Mouse (Mus musculus) midbrain, embryonic 10.5 days (tissue): ENCODE measurements around the gene Tmem69. TPM values are rescaled to one million over a fixed set of nuclear protein-coding genes. Genes with fewer than 3 reads are reported as not detected.

Source experiments
- DNase-seq: peaks from one replicate; pipeline ENCODE4 v3.0.0-alpha.2; 2017; ENCODE audit warnings: low spot score
- H3K27ac ChIP-seq: fragments of 300-500 bp; sonication (generic); replicated peaks from 2 replicates; pipeline ENCODE4 v1.5.1; 2016; ENCODE audit warnings: mild to moderate bottlenecking
- H3K27me3 ChIP-seq: fragments of 300-500 bp; sonication (generic); 2 replicates; pipeline ENCODE4 v1.6.1; 2016; ENCODE audit warnings: low read depth, mild to moderate bottlenecking; ENCODE audit not compliant: poor library complexity, severe bottlenecking
- H3K36me3 ChIP-seq: fragments of 300-500 bp; sonication (generic); 2 replicates; pipeline ENCODE4 v1.6.1; 2016; ENCODE audit warnings: mild to moderate bottlenecking, moderate library complexity
- H3K4me1 ChIP-seq: fragments of 300-500 bp; sonication (generic); 2 replicates; pipeline ENCODE4 v1.6.1; 2016
- H3K4me3 ChIP-seq: fragments of 300-500 bp; sonication (generic); 2 replicates; pipeline ENCODE4 v1.5.1; 2016; ENCODE audit warnings: mild to moderate bottlenecking, moderate library complexity
- H3K9me3 ChIP-seq: fragments of 300-500 bp; sonication (generic); replicated peaks from 2 replicates; pipeline ENCODE4 v1.6.1; 2016; ENCODE audit warnings: mild to moderate bottlenecking
- WGBS: fragments of 180-500 bp; shearing (Covaris S2); methylation state at CpG from one replicate; pipeline ENCODE4 v1.1.7; 2016; 5-methylcytosine and 5-hydroxymethylcytosine counted together
- polyA plus RNA-seq: library from polyadenylated mRNA; unstranded; fragments of >200 nt; fragmentation: Nextera tagmentation; extraction: Ambion mirVana; gene quantifications from 2 replicates; pipeline ENCODE4 v1.2.1, GENCODE M21; 2016

The Tmem69 gene
- 23.0 and 26.0 TPM in 2 replicates for polyA plus RNA-seq

- Histone ChIP-seq H3K9me3 (no peaks in the 10 kb centered on the region), H3K4me3 (peak within 1 kb of the TSS; percentile 82), H3K27ac (peak within 1 kb of the TSS; percentile 93), H3K27me3 (no peaks in the 10 kb centered on the region), H3K4me1 (peaks cover 25% of the 10 kb centered on the region), H3K36me3 (peaks cover 25% of the 10 kb centered on the region)
- WGBS, result 5% methylated on average over 23 of the region's 23 CpGs
- peak; percentile 78 for DNase-seq
Measured at GRCm38 (mm10) chr4:116555413-116556300, at the start of gene Tmem69. Tmem69 (minus strand) TSS chr4:116555936.

GRCm38 (mm10) chr4:116596978-116597881 lies 41.5 kb upstream of the Tmem69 start:
- Histone ChIP-seq H3K4me1 (peaks cover 31% of the 10 kb centered on the region), H3K27me3 (no peaks in the 10 kb centered on the region), H3K36me3 (peaks cover 59% of the 10 kb centered on the region), H3K9me3 (no peaks in the 10 kb centered on the region), H3K4me3 (peak overlapping the region; percentile 72), H3K27ac (peak overlapping the region; percentile 73)
- under 1% methylated on average over 50 of the region's 50 CpGs for whole genome bisulfite sequencing
- peak; percentile 90 for DNase-seq

- peak within 1 kb of the TSS; percentile 73 for H3K27ac ChIP-seq
- H3K9me3 ChIP-seq, result no peaks in the 10 kb centered on the region
- H3K4me1 ChIP-seq, result peaks cover 31% of the 10 kb centered on the region
- WGBS, result 32% methylated on average over 5 of the region's 5 CpGs
- peaks cover 59% of the 10 kb centered on the region for H3K36me3 ChIP-seq
- no peak for DNase-seq
- H3K4me3 ChIP-seq, result peak within 1 kb of the TSS; percentile 72
- H3K27me3 ChIP-seq, result no peaks in the 10 kb centered on the region
Measured at GRCm38 (mm10) chr4:116596379-116596778, 40.6 kb upstream of the Tmem69 start, which contains the start of gene Ccdc17. Ccdc17 (plus strand) TSS chr4:116596654.

GRCm38 (mm10) chr4:116595793-116596192 lies 40.1 kb upstream of the Tmem69 start:
- H3K4me1 ChIP-seq, result peaks cover 31% of the 10 kb centered on the region
- no peak overlapping the region for H3K4me3 ChIP-seq
- H3K9me3 ChIP-seq, result no peaks in the 10 kb centered on the region
- no peak overlapping the region for H3K27ac ChIP-seq
- H3K36me3 ChIP-seq, result peaks cover 59% of the 10 kb centered on the region
- no peak for DNase-seq
- H3K27me3 ChIP-seq, result no peaks in the 10 kb centered on the region
- WGBS, result 83% methylated on average over 8 of the region's 8 CpGs

GRCm38 (mm10) chr4:116558151-116558882 lies 2.6 kb upstream of the Tmem69 start:
- peak overlapping the region; percentile 93 for H3K27ac ChIP-seq
- 6% methylated on average over 15 of the region's 15 CpGs for WGBS
- peaks cover 25% of the 10 kb centered on the region for H3K4me1 ChIP-seq
- H3K36me3 ChIP-seq, result peaks cover 31% of the 10 kb centered on the region
- peak overlapping the region; percentile 82 for H3K4me3 ChIP-seq
- H3K27me3 ChIP-seq, result no peaks in the 10 kb centered on the region
- no peak for DNase-seq
- no peaks in the 10 kb centered on the region for H3K9me3 ChIP-seq

GRCm38 (mm10) chr4:116557306-116558121 lies 1.8 kb upstream of the Tmem69 start, which contains the start of gene Gpbp1l1:
Gpbp1l1 (plus strand) TSS chr4:116557658.
- peak; percentile 98 for DNase-seq
- Histone ChIP-seq H3K27ac (peak within 1 kb of the TSS; percentile 93), H3K36me3 (peaks cover 36% of the 10 kb centered on the region), H3K9me3 (no peaks in the 10 kb centered on the region), H3K4me1 (peaks cover 25% of the 10 kb centered on the region), H3K4me3 (peak within 1 kb of the TSS; percentile 82), H3K27me3 (no peaks in the 10 kb centered on the region)
- WGBS, result under 1% methylated on average over 78 of the region's 78 CpGs

- Histone ChIP-seq H3K4me1 (peaks cover 25% of the 10 kb centered on the region), H3K27ac (peak overlapping the region; percentile 93), H3K9me3 (no peaks in the 10 kb centered on the region), H3K4me3 (peak overlapping the region; percentile 82), H3K36me3 (peaks cover 35% of the 10 kb centered on the region), H3K27me3 (no peaks in the 10 kb centered on the region)
- WGBS, result under 1% methylated on average over 28 of the region's 28 CpGs
- DNase-seq, result peak; percentile 92
Measured at GRCm38 (mm10) chr4:116556561-116557305, 997 bp upstream of the Tmem69 start.

GRCm38 (mm10) chr4:116553035-116553434 lies 2.7 kb downstream of the Tmem69 start:
- Histone ChIP-seq H3K4me1 (peaks cover 10% of the 10 kb centered on the region), H3K27ac (no peak overlapping the region), H3K36me3 (peaks cover 21% of the 10 kb centered on the region), H3K27me3 (no peaks in the 10 kb centered on the region), H3K9me3 (no peaks in the 10 kb centered on the region), H3K4me3 (no peak overlapping the region)
- no peak for DNase-seq
- WGBS, result 84% methylated on average over 3 of the region's 3 CpGs

GRCm38 (mm10) chr4:116550432-116550831 lies 5.3 kb downstream of the Tmem69 start:
- WGBS, result 91% methylated on average over 1 of the region's 1 CpGs
- H3K36me3 ChIP-seq, result peaks cover 21% of the 10 kb centered on the region

GRCm38 (mm10) chr4:116537737-116538136 lies 18.0 kb downstream of the Tmem69 start:
- WGBS, result 90% methylated on average over 3 of the region's 3 CpGs
- no peaks in the 10 kb centered on the region for H3K9me3 ChIP-seq
- no peaks in the 10 kb centered on the region for H3K4me1 ChIP-seq
- no peak for DNase-seq
- H3K27ac ChIP-seq, result no peak overlapping the region
- no peaks in the 10 kb centered on the region for H3K27me3 ChIP-seq
- no peak overlapping the region for H3K4me3 ChIP-seq
- peaks cover 27% of the 10 kb centered on the region for H3K36me3 ChIP-seq

More at GRCm38 (mm10) chr4:116550432-116550831, 5.3 kb downstream of the Tmem69 start:
- H3K9me3 ChIP-seq, result no peaks in the 10 kb centered on the region
- no peak for DNase-seq
- no peaks in the 10 kb centered on the region for H3K27me3 ChIP-seq
- H3K4me1 ChIP-seq, result peaks cover 2% of the 10 kb centered on the region; the same call in 1 of the 2 replicates
- no peak overlapping the region for H3K27ac ChIP-seq
- H3K4me3 ChIP-seq, result no peak overlapping the region

GRCm38 (mm10) chr4:116536351-116536750 lies 19.4 kb downstream of the Tmem69 start:
- Histone ChIP-seq H3K4me3 (no peak overlapping the region), H3K27me3 (no peaks in the 10 kb centered on the region), H3K27ac (no peak overlapping the region), H3K4me1 (no peaks in the 10 kb centered on the region), H3K9me3 (no peaks in the 10 kb centered on the region), H3K36me3 (peaks cover 32% of the 10 kb centered on the region)
- no peak for DNase-seq
